Mouse (Mus musculus) heart, adult 2 months (tissue): Measurements from ENCODE around the gene Olfr612.

Source experiments
- CTCF ChIP-seq: fragments of 200-600 bp; IDR thresholded peaks from 2 replicates; pipeline ENCODE4 v1.8.1; 2022; ENCODE audit warnings: antibody characterized with exemption, mild to moderate bottlenecking, moderate library complexity
- EP300 ChIP-seq: fragments of 200-500 bp; IDR thresholded peaks from 2 replicates; pipeline ENCODE4 v1.6.1; 2011; ENCODE audit warnings: low read depth, low read length, control low read depth; ENCODE audit not compliant: insufficient read depth
- POLR2A ChIP-seq: fragments of 200-500 bp; IDR thresholded peaks from 2 replicates; pipeline ENCODE4 v1.6.1; 2011; ENCODE audit warnings: mild to moderate bottlenecking, low read depth, low read length, control low read depth; ENCODE audit not compliant: insufficient read depth

GRCm38 (mm10) chr7:103547774-103548173, 5.3 kb upstream of the Olfr612 start, which contains the start of gene Olfr613:
- TF ChIP-seq POLR2A, result no peak
- no peak for TF ChIP-seq EP300
- TF ChIP-seq CTCF, result no peak
